Mouse (Mus musculus): Measurements from ENCODE around the gene A930017K11Rik.

Gene A930017K11Rik

GRCm38 (mm10) chr17:25922120-25922519 lies 30.2 kb downstream of the A930017K11Rik start:
- no peak for DNase-seq

GRCm38 (mm10) chr17:25919786-25920642 lies 32.4 kb downstream of the A930017K11Rik start:
- peak; percentile 99 to 100 for DNase-seq

- DNase-seq, result no peak
Observed at GRCm38 (mm10) chr17:25919144-25919785, 33.1 kb downstream of the A930017K11Rik start, which contains the start of gene Rab40c. TSS of gene Rab40c (minus strand) at chr17:25919727.

GRCm38 (mm10) chr17:25918037-25918750 lies 34.2 kb downstream of the A930017K11Rik start:
- no peak for DNase-seq

- DNase-seq, result no peak
Observed at GRCm38 (mm10) chr17:25916931-25917647, 35.3 kb downstream of the A930017K11Rik start.

GRCm38 (mm10) chr17:25914295-25914694 lies 38.1 kb downstream of the A930017K11Rik start:
- DNase-seq, result no peak

GRCm38 (mm10) chr17:25913877-25914275 lies 38.5 kb downstream of the A930017K11Rik start:
- no peak for DNase-seq

GRCm38 (mm10) chr17:25913186-25913876 lies 39.0 kb downstream of the A930017K11Rik start:
- DNase-seq, result no peak

- DNase-seq, result no peak
Observed at GRCm38 (mm10) chr17:25911816-25912215, 40.5 kb downstream of the A930017K11Rik start.

GRCm38 (mm10) chr17:25907640-25908039 lies 44.7 kb downstream of the A930017K11Rik start:
- no peak for DNase-seq

- DNase-seq, result no peak
Observed at GRCm38 (mm10) chr17:25903061-25903460, 49.3 kb downstream of the A930017K11Rik start.

GRCm38 (mm10) chr17:25900193-25900592 lies 52.2 kb downstream of the A930017K11Rik start:
- DNase-seq, result no peak

All from thymus, adult 18-20 months (tissue).